Mouse (Mus musculus) MEL (cell line): ENCODE results near the gene Prm1.

Experiments used
- CHD1 ChIP-seq: IDR thresholded peaks from 2 replicates; pipeline ENCODE4 v1.6.1; 2012; ENCODE audit warnings: low read depth, mild to moderate bottlenecking, inconsistent platforms, low read length, improper control_type of control experiment
- CHD2 ChIP-seq: IDR thresholded peaks from 2 replicates; pipeline ENCODE4 v1.6.1; 2011; ENCODE audit warnings: low read length, improper control_type of control experiment
- CTCF ChIP-seq, 3 experiments: IDR thresholded peaks in 2 of 3; conservative IDR thresholded peaks in 1 of 3; 2 replicates each; pipeline ENCODE4 v1.5.1; 2011 to 2012; ENCODE audit warnings: low read length in 3 of 3, low read depth in 2 of 3, mild to moderate bottlenecking in 2 of 3, improper control_type of control experiment in 1 of 3, inconsistent platforms in 1 of 3, mixed read lengths in 1 of 3, moderate library complexity in 1 of 3; ENCODE audit not compliant: control insufficient read depth in 1 of 3, insufficient read depth in 1 of 3, poor library complexity in 1 of 3, severe bottlenecking in 1 of 3
- EP300 ChIP-seq, 2 experiments: IDR thresholded peaks; 2 replicates each; pipeline ENCODE4 v1.6.1; 2011; ENCODE audit warnings: improper control_type of control experiment in 2 of 2, low read length in 2 of 2, low read depth in 1 of 2, mild to moderate bottlenecking in 1 of 2
- HCFC1 ChIP-seq: IDR thresholded peaks from 2 replicates; pipeline ENCODE4 v1.6.1; 2012; ENCODE audit warnings: low read depth, mild to moderate bottlenecking, inconsistent platforms, low read length, improper control_type of control experiment, moderate library complexity
- MYC ChIP-seq: IDR thresholded peaks from 2 replicates; pipeline ENCODE4 v1.6.1; 2011; ENCODE audit warnings: low read depth, mild to moderate bottlenecking, low read length, improper control_type of control experiment, moderate library complexity
- NRF1 ChIP-seq: IDR thresholded peaks from 2 replicates; pipeline ENCODE4 v1.6.1; 2014; ENCODE audit warnings: low read depth, mild to moderate bottlenecking, inconsistent platforms, low read length, improper control_type of control experiment, moderate library complexity; ENCODE audit not compliant: poor library complexity, insufficient read depth, severe bottlenecking
- POLR2A ChIP-seq, 2 experiments: IDR thresholded peaks; 2 replicates each; pipeline ENCODE4 v1.6.1; 2011 to 2012; ENCODE audit warnings: low read length in 2 of 2, mild to moderate bottlenecking in 2 of 2, control low read depth in 1 of 2, improper control_type of control experiment in 1 of 2, low read depth in 1 of 2, moderate library complexity in 1 of 2; ENCODE audit not compliant: control insufficient read depth in 1 of 2, insufficient read depth in 1 of 2, poor library complexity in 1 of 2
- SMC3 ChIP-seq: IDR thresholded peaks from 2 replicates; pipeline ENCODE4 v1.6.1; 2011; ENCODE audit warnings: low read depth, low read length, improper control_type of control experiment
- TAL1 ChIP-seq: IDR thresholded peaks from 2 replicates; pipeline ENCODE4 v1.6.1; 2012; ENCODE audit warnings: mild to moderate bottlenecking, inconsistent platforms, low read length, moderate library complexity, mixed read lengths
- TBP ChIP-seq: IDR thresholded peaks from 2 replicates; pipeline ENCODE4 v1.8.0; 2011; ENCODE audit warnings: low read depth, low read length, improper control_type of control experiment
- TCF12 ChIP-seq: IDR thresholded peaks from 2 replicates; pipeline ENCODE4 v1.6.1; 2014; ENCODE audit warnings: low read depth, mild to moderate bottlenecking, inconsistent platforms, low read length, improper control_type of control experiment, moderate library complexity
- USF2 ChIP-seq, 2 experiments: IDR thresholded peaks; 2 replicates each; pipeline ENCODE4 v1.6.1; 2011 to 2012; ENCODE audit warnings: improper control_type of control experiment in 2 of 2, low read length in 2 of 2, borderline replicate concordance in 1 of 2, inconsistent platforms in 1 of 2, low read depth in 1 of 2, mild to moderate bottlenecking in 1 of 2; ENCODE audit not compliant: insufficient read depth in 1 of 2
- ZMIZ1 ChIP-seq: IDR thresholded peaks from 2 replicates; pipeline ENCODE4 v1.6.1; 2012; ENCODE audit warnings: low read depth, mild to moderate bottlenecking, inconsistent platforms, low read length, improper control_type of control experiment, moderate library complexity

DNA sequence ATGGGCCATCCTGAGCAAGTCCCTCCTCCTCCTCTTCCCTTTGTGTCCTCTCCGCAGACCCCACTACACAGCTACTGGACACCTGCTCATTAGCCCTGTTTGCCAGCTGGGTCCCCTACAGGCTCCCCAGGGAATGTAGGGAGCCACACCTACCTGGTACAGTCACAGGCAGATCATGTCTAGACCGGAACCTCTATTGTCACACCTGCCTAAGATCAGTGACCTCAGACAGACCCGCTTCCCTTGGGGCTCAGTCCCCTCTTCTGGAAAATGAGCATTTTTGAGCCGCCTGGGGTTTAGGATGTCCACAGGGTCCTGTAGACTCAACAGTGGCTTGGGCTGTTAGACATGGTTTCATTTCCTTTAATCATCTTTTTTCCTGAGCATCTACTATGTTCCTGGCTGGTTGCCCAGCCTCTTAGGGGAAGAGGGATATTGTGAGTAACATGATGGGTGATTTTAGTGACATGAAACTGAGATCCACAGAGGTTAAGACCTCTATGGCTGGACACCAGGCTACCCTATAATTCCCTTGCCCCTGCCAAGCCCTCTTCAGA is 13.0 kb upstream of the Prm1 start:
- no peak for TF ChIP-seq CTCF (IDR thresholded peaks at IDR 0.05 in 2 of 3, conservative IDR thresholded peaks at IDR 0.05 in 1 of 3; ENCODE audit: control insufficient read depth in 1 of 3, insufficient read depth in 1 of 3, low read depth in 2 of 3, low read length in 3 of 3, poor library complexity in 1 of 3, severe bottlenecking in 1 of 3)
- no peak for TF ChIP-seq ZMIZ1
- no peak for TF ChIP-seq TAL1
- no peak for TF ChIP-seq POLR2A (IDR thresholded peaks at IDR 0.05; ENCODE audit: control insufficient read depth in 1 of 2, insufficient read depth in 1 of 2, low read depth in 1 of 2, low read length in 2 of 2, poor library complexity in 1 of 2)
- TF ChIP-seq MYC = no peak
- no peak for TF ChIP-seq CHD1
- TF ChIP-seq TBP = no peak
- TF ChIP-seq TCF12 = no peak
- TF ChIP-seq NRF1 = no peak
- TF ChIP-seq USF2 (IDR thresholded peaks at IDR 0.05; ENCODE audit: borderline replicate concordance in 1 of 2, insufficient read depth in 1 of 2, low read depth in 1 of 2, low read length in 2 of 2) = no peak
- TF ChIP-seq EP300 (IDR thresholded peaks at IDR 0.05; ENCODE audit: low read depth in 1 of 2, low read length in 2 of 2) = no peak
- no peak for TF ChIP-seq HCFC1
- no peak for TF ChIP-seq CHD2
- no peak for TF ChIP-seq SMC3
